Mouse (Mus musculus): Measurements from ENCODE around the gene Celf2.

Gene Celf2

GRCm38 (mm10) chr2:6871281-6872130 is 637.9 kb downstream of the Celf2 start:
- no peak for DNase-seq (ENCODE audit: low spot score in 2 of 2)

- no peak for DNase-seq (ENCODE audit: low spot score in 2 of 2)
Observed at GRCm38 (mm10) chr2:6869956-6870710, 639.2 kb downstream of the Celf2 start.

- no peak for DNase-seq (ENCODE audit: low spot score in 2 of 2)
Observed at GRCm38 (mm10) chr2:6867297-6867696, 642.1 kb downstream of the Celf2 start.

GRCm38 (mm10) chr2:6865785-6866184 is 643.6 kb downstream of the Celf2 start:
- DNase-seq (ENCODE audit: low spot score in 2 of 2): no peak

- DNase-seq (ENCODE audit: low spot score in 2 of 2): no peak
Observed at GRCm38 (mm10) chr2:6850102-6850644, 659.2 kb downstream of the Celf2 start.

- DNase-seq (ENCODE audit: low spot score in 2 of 2): no peak
Observed at GRCm38 (mm10) chr2:6849388-6849787, 660.0 kb downstream of the Celf2 start.

- no peak for DNase-seq (ENCODE audit: low spot score in 2 of 2)
Observed at GRCm38 (mm10) chr2:6830021-6830420, 679.3 kb downstream of the Celf2 start.

GRCm38 (mm10) chr2:6827583-6827982 is 681.8 kb downstream of the Celf2 start:
- no peak for DNase-seq (ENCODE audit: low spot score in 2 of 2)

GRCm38 (mm10) chr2:6823021-6823420 is 686.3 kb downstream of the Celf2 start:
- no peak for DNase-seq (ENCODE audit: low spot score in 2 of 2)

- DNase-seq (ENCODE audit: low spot score in 2 of 2): no peak
Observed at GRCm38 (mm10) chr2:6821593-6821992, 687.8 kb downstream of the Celf2 start.

GRCm38 (mm10) chr2:6815281-6815680 is 694.1 kb downstream of the Celf2 start:
- DNase-seq (ENCODE audit: low spot score in 2 of 2): no peak

- no peak for DNase-seq (ENCODE audit: low spot score in 2 of 2)
Observed at GRCm38 (mm10) chr2:6808736-6809135, 700.6 kb downstream of the Celf2 start.

- DNase-seq (ENCODE audit: low spot score in 2 of 2): no peak
Observed at GRCm38 (mm10) chr2:6796754-6797153, 712.6 kb downstream of the Celf2 start.

GRCm38 (mm10) chr2:6795995-6796588 is 713.3 kb downstream of the Celf2 start:
- no peak for DNase-seq (ENCODE audit: low spot score in 2 of 2)

- no peak for DNase-seq (ENCODE audit: low spot score in 2 of 2)
Observed at GRCm38 (mm10) chr2:6794858-6795257, 714.5 kb downstream of the Celf2 start.

- no peak for DNase-seq (ENCODE audit: low spot score in 2 of 2)
Observed at GRCm38 (mm10) chr2:6790876-6791275, 718.5 kb downstream of the Celf2 start.

- no peak for DNase-seq (ENCODE audit: low spot score in 2 of 2)
Observed at GRCm38 (mm10) chr2:6786494-6787144, 722.7 kb downstream of the Celf2 start.

GRCm38 (mm10) chr2:6770214-6770613 is 739.1 kb downstream of the Celf2 start:
- DNase-seq (ENCODE audit: low spot score in 2 of 2): no peak

- DNase-seq (ENCODE audit: low spot score in 2 of 2): no peak
Observed at GRCm38 (mm10) chr2:6762381-6762780, 747.0 kb downstream of the Celf2 start.

GRCm38 (mm10) chr2:6743173-6743572 is 766.2 kb downstream of the Celf2 start:
- DNase-seq (ENCODE audit: low spot score in 2 of 2): no peak

- DNase-seq (ENCODE audit: low spot score in 2 of 2): no peak
Observed at GRCm38 (mm10) chr2:6739998-6740668, 769.2 kb downstream of the Celf2 start.
